Mouse (Mus musculus) embryonic facial prominence, embryonic 10.5 days (tissue): Measurements from ENCODE around the gene Mbl1. TPM values are rescaled to one million over a fixed set of nuclear protein-coding genes. Genes with fewer than 3 reads are reported as not detected.

Source experiments
- DNase-seq: peaks from one replicate; pipeline ENCODE4 v3.0.0-alpha.2; 2017; ENCODE audit warnings: low spot score
- H3K27ac ChIP-seq: fragments of 300-500 bp; sonication (generic); replicated peaks from 2 replicates; pipeline ENCODE4 v1.5.1; 2016; ENCODE audit warnings: mild to moderate bottlenecking
- H3K27me3 ChIP-seq: fragments of 300-500 bp; sonication (generic); replicated peaks from 2 replicates; pipeline ENCODE4 v1.6.1; 2016; ENCODE audit warnings: low read depth, mild to moderate bottlenecking; ENCODE audit not compliant: poor library complexity, severe bottlenecking
- H3K36me3 ChIP-seq: fragments of 300-500 bp; sonication (generic); replicated peaks from 2 replicates; pipeline ENCODE4 v1.6.1; 2016; ENCODE audit warnings: mild to moderate bottlenecking, moderate library complexity
- H3K4me1 ChIP-seq: fragments of 300-500 bp; sonication (generic); 2 replicates; pipeline ENCODE4 v1.6.1; 2016
- H3K4me3 ChIP-seq: fragments of 300-500 bp; sonication (generic); 2 replicates; pipeline ENCODE4 v1.5.1; 2016; ENCODE audit warnings: mild to moderate bottlenecking, moderate library complexity
- H3K9me3 ChIP-seq: fragments of 300-500 bp; sonication (generic); 2 replicates; pipeline ENCODE4 v1.6.1; 2016; ENCODE audit warnings: mild to moderate bottlenecking
- WGBS: fragments of 180-500 bp; shearing (Covaris S2); methylation state at CpG from one replicate; pipeline ENCODE4 v1.1.7; 2016; 5-methylcytosine and 5-hydroxymethylcytosine counted together
- polyA plus RNA-seq: library from polyadenylated mRNA; unstranded; fragments of >200 nt; fragmentation: Nextera tagmentation; extraction: Ambion mirVana; gene quantifications from 2 replicates; pipeline ENCODE4 v1.2.1, GENCODE M21; 2016

Gene Mbl1
- not detected in 2 replicates for polyA plus RNA-seq

DNA sequence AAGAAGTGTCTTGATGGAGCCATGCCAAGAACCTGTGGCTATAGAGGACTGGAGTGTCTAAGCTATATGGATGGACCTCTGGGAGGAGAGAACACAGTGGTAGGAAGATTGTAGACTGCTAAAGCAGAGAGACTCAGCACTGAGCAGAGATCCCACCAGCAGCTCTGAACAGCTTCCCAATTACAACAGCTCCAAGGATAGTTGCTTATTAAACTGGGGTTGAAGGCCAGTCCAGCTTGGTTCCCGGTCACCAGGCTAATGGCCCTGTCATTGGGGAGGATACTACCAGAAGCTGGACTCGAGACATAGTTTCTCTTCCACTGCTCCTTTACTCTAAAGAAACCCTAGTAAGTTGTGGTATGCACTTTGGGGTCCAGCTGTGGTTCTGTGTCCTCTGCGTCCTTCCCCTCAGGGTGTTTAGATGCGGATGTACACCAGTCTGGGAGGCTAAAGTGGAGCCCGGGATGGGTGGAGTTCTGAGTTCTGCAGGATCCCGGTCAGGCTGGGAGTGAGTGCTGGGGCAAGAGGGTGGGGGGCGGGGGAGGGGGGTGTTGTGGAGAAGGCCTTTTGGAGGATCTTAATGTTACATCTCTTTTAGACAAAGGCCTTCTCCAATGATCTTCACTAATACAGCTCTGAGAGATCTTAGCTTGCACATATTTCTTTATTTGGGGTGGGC is at the start of gene Mbl1:
Gene Mbl1 (plus strand): TSS at position 239 of the 679 bp plus-strand sequence.
- Histone ChIP-seq H3K36me3 (no peaks in the 10 kb centered on the region), H3K4me3 (no peak within 1 kb of the TSS), H3K27me3 (no peaks in the 10 kb centered on the region), H3K4me1 (no peaks in the 10 kb centered on the region), H3K27ac (no peak within 1 kb of the TSS), H3K9me3 (no peaks in the 10 kb centered on the region)
- no peak for DNase-seq
- 83% methylated on average over 7 of the region's 7 CpGs for WGBS

DNA sequence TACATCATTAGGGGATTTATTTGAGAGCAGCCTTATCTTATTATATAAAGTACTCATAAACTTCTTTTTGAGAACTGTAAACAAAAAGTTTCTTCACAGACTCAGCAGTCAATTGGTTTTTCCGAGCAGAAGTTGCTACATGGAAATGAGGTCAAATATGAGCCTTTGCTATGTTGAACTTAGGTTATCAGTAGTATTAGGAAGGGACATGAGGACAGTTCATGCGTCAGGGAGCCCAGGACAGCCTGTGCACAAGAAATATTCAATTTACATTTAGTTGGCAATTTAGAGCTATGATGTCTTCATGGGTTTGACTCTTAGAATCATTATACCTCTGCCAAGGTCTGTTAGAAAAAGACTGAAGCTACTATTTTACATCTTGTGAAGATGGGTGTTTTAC is 49.0 kb upstream of the Mbl1 start:
- Histone ChIP-seq H3K36me3 (no peaks in the 10 kb centered on the region), H3K27ac (no peak overlapping the region), H3K9me3 (no peaks in the 10 kb centered on the region), H3K4me1 (no peaks in the 10 kb centered on the region), H3K27me3 (no peaks in the 10 kb centered on the region), H3K4me3 (no peak overlapping the region)
- no peak for DNase-seq
- WGBS, result 89% methylated on average over 2 of the region's 2 CpGs

- Histone ChIP-seq H3K9me3 (no peaks in the 10 kb centered on the region), H3K4me1 (no peaks in the 10 kb centered on the region), H3K36me3 (no peaks in the 10 kb centered on the region), H3K27me3 (no peaks in the 10 kb centered on the region), H3K4me3 (no peak within 1 kb of the TSS), H3K27ac (no peak within 1 kb of the TSS)
- 72% methylated on average over 10 of the region's 10 CpGs for WGBS
- no peak for DNase-seq
Measured at GRCm38 (mm10) chr14:41104853-41105444, 46.3 kb upstream of the Mbl1 start, which contains the start of gene Mat1a. Gene Mat1a, plus strand, starts transcription at chr14:41105035.

DNA sequence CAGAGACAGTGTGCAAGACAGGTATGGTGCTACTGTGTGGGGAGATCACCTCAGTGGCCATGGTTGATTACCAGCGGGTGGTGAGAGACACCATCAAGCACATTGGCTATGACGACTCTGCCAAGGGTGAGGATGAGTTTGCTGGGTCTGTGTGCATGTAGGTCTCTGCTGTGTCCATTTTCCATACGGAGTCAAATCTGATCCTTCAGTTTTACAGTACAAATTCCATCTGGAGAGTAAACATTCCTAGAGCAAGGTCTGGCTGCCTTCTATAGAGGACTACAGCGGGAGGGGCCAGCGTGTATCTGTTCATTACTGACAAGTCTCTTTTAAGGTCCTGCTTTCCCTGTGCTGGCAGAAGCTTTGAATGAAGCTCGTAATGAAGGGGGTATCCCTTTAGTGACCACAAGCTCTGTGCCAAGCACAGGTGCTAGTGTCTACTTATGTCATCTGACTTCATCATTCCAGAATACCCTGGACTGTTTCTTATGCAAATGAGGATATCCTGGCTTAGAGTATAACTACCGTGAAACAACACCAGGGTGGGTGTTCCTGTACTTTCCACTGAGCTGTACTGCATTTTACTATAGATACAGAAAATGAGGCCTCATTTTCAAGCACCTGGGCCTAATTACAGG is 40.1 kb upstream of the Mbl1 start:
- H3K36me3 ChIP-seq, result no peaks in the 10 kb centered on the region

GRCm38 (mm10) chr14:41112944-41113343 is 38.3 kb upstream of the Mbl1 start:
- no peak for DNase-seq
- no peaks in the 10 kb centered on the region for H3K36me3 ChIP-seq
- no peaks in the 10 kb centered on the region for H3K4me1 ChIP-seq
- H3K27me3 ChIP-seq, result no peaks in the 10 kb centered on the region
- H3K27ac ChIP-seq, result no peak overlapping the region
- 81% methylated on average over 4 of the region's 4 CpGs for WGBS
- no peak overlapping the region for H3K4me3 ChIP-seq
- no peaks in the 10 kb centered on the region for H3K9me3 ChIP-seq

More for the DNA sequence above, 40.1 kb upstream of the Mbl1 start:
- no peak for DNase-seq
- H3K4me1 ChIP-seq, result no peaks in the 10 kb centered on the region
- H3K9me3 ChIP-seq, result no peaks in the 10 kb centered on the region
- 88% methylated on average over 7 of the region's 7 CpGs for WGBS
- no peaks in the 10 kb centered on the region for H3K27me3 ChIP-seq
- no peak overlapping the region for H3K27ac ChIP-seq
- no peak overlapping the region for H3K4me3 ChIP-seq

GRCm38 (mm10) chr14:41116271-41116670 is 35.0 kb upstream of the Mbl1 start:
- WGBS, result 88% methylated on average over 3 of the region's 3 CpGs
- no peaks in the 10 kb centered on the region for H3K27me3 ChIP-seq
- H3K36me3 ChIP-seq, result no peaks in the 10 kb centered on the region
- no peak overlapping the region for H3K27ac ChIP-seq
- H3K4me3 ChIP-seq, result no peak overlapping the region
- no peak for DNase-seq
- no peaks in the 10 kb centered on the region for H3K4me1 ChIP-seq
- H3K9me3 ChIP-seq, result no peaks in the 10 kb centered on the region

DNA sequence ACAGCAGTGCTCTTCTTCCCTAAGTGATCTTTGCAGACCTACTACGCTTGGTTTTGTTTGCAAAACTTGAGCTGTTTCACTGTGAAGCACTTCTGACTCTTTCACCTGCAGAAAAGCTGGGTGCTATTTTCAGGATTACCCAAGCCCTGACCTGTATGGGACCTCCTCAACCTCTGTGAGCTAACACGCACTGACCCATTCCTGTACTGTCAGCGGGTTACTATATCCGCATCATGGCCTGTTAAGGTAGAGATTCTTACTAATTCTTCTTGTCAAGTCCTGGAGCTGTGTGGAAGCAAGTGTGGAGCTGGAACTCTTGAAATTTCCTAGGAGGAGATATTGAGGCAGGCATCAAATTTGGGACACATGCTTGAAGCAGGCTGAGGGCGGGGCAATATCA is 26.6 kb upstream of the Mbl1 start:
- Histone ChIP-seq H3K4me3 (no peak overlapping the region), H3K27me3 (no peaks in the 10 kb centered on the region), H3K27ac (no peak overlapping the region), H3K4me1 (no peaks in the 10 kb centered on the region), H3K36me3 (no peaks in the 10 kb centered on the region), H3K9me3 (no peaks in the 10 kb centered on the region)
- no peak for DNase-seq
- 88% methylated on average over 5 of the region's 5 CpGs for WGBS

DNA sequence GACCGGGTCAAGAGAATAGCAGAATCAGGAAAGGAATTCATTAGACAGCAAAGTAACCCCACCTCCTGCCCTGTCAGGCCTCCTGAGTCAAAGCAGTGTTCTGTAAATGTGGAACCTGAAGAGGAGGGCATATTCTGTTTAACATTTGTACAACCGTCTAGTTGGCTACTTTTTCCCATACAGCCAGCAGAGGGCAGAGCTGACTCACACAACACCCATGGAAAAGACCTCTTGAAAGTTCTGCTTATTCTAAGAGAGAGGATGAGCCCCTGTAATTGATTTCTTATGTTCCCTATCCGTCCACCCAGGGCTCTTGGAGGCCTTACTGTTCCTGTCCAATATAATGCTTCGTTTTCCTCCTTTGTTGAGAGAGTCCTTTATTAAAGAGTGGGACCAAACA is 23.3 kb upstream of the Mbl1 start:
- DNase-seq, result peak; percentile 49
- no peaks in the 10 kb centered on the region for H3K27me3 ChIP-seq
- no peaks in the 10 kb centered on the region for H3K4me1 ChIP-seq
- no peak overlapping the region for H3K4me3 ChIP-seq
- no peaks in the 10 kb centered on the region for H3K9me3 ChIP-seq
- WGBS, result 19% methylated on average over 4 of the region's 4 CpGs
- no peaks in the 10 kb centered on the region for H3K36me3 ChIP-seq
- no peak overlapping the region for H3K27ac ChIP-seq

- no peak for DNase-seq
- Histone ChIP-seq H3K27ac (no peak within 1 kb of the TSS), H3K27me3 (no peaks in the 10 kb centered on the region), H3K36me3 (no peaks in the 10 kb centered on the region), H3K4me3 (no peak within 1 kb of the TSS), H3K4me1 (no peaks in the 10 kb centered on the region), H3K9me3 (no peaks in the 10 kb centered on the region)
- WGBS, result 83% methylated on average over 7 of the region's 7 CpGs
Measured at GRCm38 (mm10) chr14:41131540-41131939, 19.7 kb upstream of the Mbl1 start, which contains the start of gene Sftpa1. Gene Sftpa1, plus strand, starts transcription at chr14:41131782.

- no peaks in the 10 kb centered on the region for H3K36me3 ChIP-seq
- no peaks in the 10 kb centered on the region for H3K9me3 ChIP-seq
- no peak overlapping the region for H3K27ac ChIP-seq
- H3K27me3 ChIP-seq, result no peaks in the 10 kb centered on the region
- H3K4me3 ChIP-seq, result no peak overlapping the region
- no peaks in the 10 kb centered on the region for H3K4me1 ChIP-seq
- DNase-seq, result no peak
Measured at GRCm38 (mm10) chr14:41137006-41137405, 14.3 kb upstream of the Mbl1 start.

- WGBS, result 89% methylated on average over 1 of the region's 1 CpGs
- DNase-seq, result no peak
- H3K9me3 ChIP-seq, result no peaks in the 10 kb centered on the region
- H3K36me3 ChIP-seq, result no peaks in the 10 kb centered on the region
- no peak overlapping the region for H3K27ac ChIP-seq
- H3K27me3 ChIP-seq, result no peaks in the 10 kb centered on the region
- H3K4me3 ChIP-seq, result no peak overlapping the region
- H3K4me1 ChIP-seq, result no peaks in the 10 kb centered on the region
Measured at GRCm38 (mm10) chr14:41140686-41141085, 10.6 kb upstream of the Mbl1 start.

- 77% methylated on average over 6 of the region's 6 CpGs for WGBS
- no peaks in the 10 kb centered on the region for H3K4me1 ChIP-seq
Measured at GRCm38 (mm10) chr14:41146035-41146434, 5.2 kb upstream of the Mbl1 start.

DNA sequence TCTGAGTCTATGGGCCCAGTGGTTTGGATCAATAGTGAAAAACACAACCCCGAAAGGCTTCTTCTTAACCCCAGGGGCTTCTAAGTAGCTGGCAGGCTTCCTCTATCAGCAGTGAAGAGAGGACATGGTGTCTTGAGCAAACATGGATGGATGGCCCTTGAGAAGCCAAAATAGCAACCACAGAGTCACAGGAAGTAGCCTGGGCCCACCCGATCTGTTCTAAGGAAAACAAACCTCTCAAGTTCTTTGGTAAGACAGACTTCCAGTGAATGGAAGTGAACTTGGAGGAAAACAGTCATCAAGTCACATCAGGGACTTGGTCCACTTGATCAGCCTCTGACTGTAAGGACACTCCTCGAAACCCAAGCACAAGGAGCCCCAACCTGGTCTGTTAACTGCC is 4.3 kb upstream of the Mbl1 start:
- DNase-seq, result no peak
- Histone ChIP-seq H3K36me3 (no peaks in the 10 kb centered on the region), H3K27me3 (no peaks in the 10 kb centered on the region), H3K4me1 (no peaks in the 10 kb centered on the region), H3K9me3 (no peaks in the 10 kb centered on the region), H3K27ac (no peak overlapping the region), H3K4me3 (no peak overlapping the region)
- 85% methylated on average over 3 of the region's 3 CpGs for WGBS

More at GRCm38 (mm10) chr14:41146035-41146434, 5.2 kb upstream of the Mbl1 start:
- no peak for DNase-seq
- Histone ChIP-seq H3K27ac (no peak overlapping the region), H3K9me3 (no peaks in the 10 kb centered on the region), H3K36me3 (no peaks in the 10 kb centered on the region), H3K4me3 (no peak overlapping the region), H3K27me3 (no peaks in the 10 kb centered on the region)
